11 mouse cellular contexts compared by ENCODE assay signal in the genomic region with DNA sequence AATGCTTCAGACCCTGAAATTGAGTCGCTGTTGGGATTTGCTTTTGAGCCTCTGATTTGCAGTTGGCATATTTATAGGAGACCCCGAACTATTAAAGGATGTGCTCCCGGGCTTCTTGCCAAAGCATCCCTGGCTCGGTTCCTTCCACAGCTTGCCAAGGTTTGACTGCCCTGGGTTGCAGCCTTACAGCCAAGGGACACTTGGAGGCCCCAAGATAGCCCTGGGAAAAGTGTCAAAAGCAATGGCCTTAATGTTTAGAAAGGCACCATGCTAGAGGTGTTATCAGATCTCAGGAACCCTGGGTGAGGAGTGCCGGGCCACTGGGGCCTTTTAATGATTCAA. TPM values are rescaled to one million over a fixed set of nuclear protein-coding genes. Genes with fewer than 3 reads are reported as not detected.
DNase-seq lines count a peak whose midpoint lies in the region; ATAC-seq lines count a peak whose summit lies in the region.
"Had no signal": no experiment of that assay in that cellular context is flagged by ENCODE, and none has a peak within 500 bp of the region (broad histone marks: within the 10 kb centered on the region; RNA-seq: fewer than 3 reads in every experiment).

No protein-coding gene starts in this region.

- no peak overlapping the region for H3K4me3 ChIP-seq in hindbrain, embryonic 15.5 days
- no peak overlapping the region for H3K4me3 ChIP-seq in hindbrain, embryonic 11.5 days (ENCODE audit: low read depth, low read length)
- H3K4me3 ChIP-seq in kidney, embryonic 15.5 days (replicated peaks) = no peak overlapping the region
- no peak overlapping the region for H3K4me3 ChIP-seq in embryonic facial prominence, embryonic 10.5 days
- H3K4me3 ChIP-seq: neural tube, embryonic 12.5 days had no signal

- ATAC-seq in hindbrain, embryonic 15.5 days (ENCODE audit: low FRiP score, low read depth) = peak; percentile 70
- ATAC-seq in hindbrain, embryonic 11.5 days (ENCODE audit: low FRiP score) = no peak
- 0 out of 2 replicates have a peak, but pooled peaks have one; percentile 43 for ATAC-seq in kidney, embryonic 15.5 days (replicated peaks; ENCODE audit: low FRiP score)

- H3K4me1 ChIP-seq in hindbrain, embryonic 15.5 days (replicated peaks) = peaks cover 9% of the 10 kb centered on the region; the same call in 1 of the 2 replicates
- no peaks in the 10 kb centered on the region for H3K4me1 ChIP-seq in hindbrain, embryonic 11.5 days (replicated peaks; ENCODE audit: control insufficient read depth, insufficient read depth, low read length)
- peaks cover 10% of the 10 kb centered on the region for H3K4me1 ChIP-seq in kidney, embryonic 15.5 days
- no peaks in the 10 kb centered on the region for H3K4me1 ChIP-seq in embryonic facial prominence, embryonic 10.5 days
- H3K4me1 ChIP-seq: neural tube, embryonic 12.5 days had no signal

- no peaks in the 10 kb centered on the region for H3K9me3 ChIP-seq in hindbrain, embryonic 15.5 days
- H3K9me3 ChIP-seq in hindbrain, embryonic 11.5 days (ENCODE audit: control insufficient read depth, low read length) = no peaks in the 10 kb centered on the region
- H3K9me3 ChIP-seq in kidney, embryonic 15.5 days (replicated peaks) = no peaks in the 10 kb centered on the region
- no peaks in the 10 kb centered on the region for H3K9me3 ChIP-seq in embryonic facial prominence, embryonic 10.5 days
- H3K9me3 ChIP-seq: neural tube, embryonic 12.5 days had no signal

- H3K27ac ChIP-seq in hindbrain, embryonic 15.5 days (replicated peaks) = no peak overlapping the region
- no peak overlapping the region for H3K27ac ChIP-seq in hindbrain, embryonic 11.5 days (ENCODE audit: low read depth, low read length)
- H3K27ac ChIP-seq in kidney, embryonic 15.5 days = no peak overlapping the region
- no peak overlapping the region for H3K27ac ChIP-seq in embryonic facial prominence, embryonic 10.5 days (replicated peaks)
- H3K27ac ChIP-seq: neural tube, embryonic 12.5 days had no signal

- no peaks in the 10 kb centered on the region for H3K36me3 ChIP-seq in hindbrain, embryonic 15.5 days
- no peaks in the 10 kb centered on the region for H3K36me3 ChIP-seq in hindbrain, embryonic 11.5 days (ENCODE audit: control insufficient read depth, insufficient read depth, low read length)
- H3K36me3 ChIP-seq in kidney, embryonic 15.5 days = no peaks in the 10 kb centered on the region
- no peaks in the 10 kb centered on the region for H3K36me3 ChIP-seq in embryonic facial prominence, embryonic 10.5 days (replicated peaks)
- H3K36me3 ChIP-seq: neural tube, embryonic 12.5 days had no signal

- DNase-seq in hindbrain, embryonic 11.5 days (ENCODE audit: low spot score) = no peak
- peak; percentile 76 for DNase-seq in adrenal gland, adult 2 months
- DNase-seq in cerebellum, postnatal 25 days = peak; percentile 84 to 86
- DNase-seq in urinary bladder, postnatal 14 days (ENCODE audit: low spot score) = peak; percentile 35
- no peak for DNase-seq in embryonic facial prominence, embryonic 10.5 days (ENCODE audit: low spot score)
- no peak for DNase-seq in thymus, postnatal 25 days

- H3K4me2 ChIP-seq in hindbrain, embryonic 15.5 days = no peak overlapping the region
- H3K4me2 ChIP-seq in hindbrain, embryonic 11.5 days (replicated peaks; ENCODE audit: low read depth, low read length) = no peak overlapping the region
- no peak overlapping the region for H3K4me2 ChIP-seq in kidney, embryonic 15.5 days
- H3K4me2 ChIP-seq: neural tube, embryonic 12.5 days had no signal

- WGBS in hindbrain, embryonic 15.5 days = 54% methylated on average over 5 of the region's 5 CpGs
- whole genome bisulfite sequencing in hindbrain, embryonic 11.5 days = 90% methylated on average over 5 of the region's 5 CpGs
- 29% methylated on average over 5 of the region's 5 CpGs for WGBS in kidney, embryonic 15.5 days
- 88% methylated on average over 5 of the region's 5 CpGs for WGBS in embryonic facial prominence, embryonic 10.5 days

- H3K9ac ChIP-seq in hindbrain, embryonic 15.5 days = no peak overlapping the region
- no peak overlapping the region for H3K9ac ChIP-seq in hindbrain, embryonic 11.5 days (ENCODE audit: low read depth, low read length)
- no peak overlapping the region for H3K9ac ChIP-seq in kidney, embryonic 15.5 days
- H3K9ac ChIP-seq: neural tube, embryonic 12.5 days had no signal

- no peaks in the 10 kb centered on the region for H3K27me3 ChIP-seq in hindbrain, embryonic 15.5 days
- no peaks in the 10 kb centered on the region for H3K27me3 ChIP-seq in hindbrain, embryonic 11.5 days (ENCODE audit: control insufficient read depth, insufficient read depth, low read length)
- no peaks in the 10 kb centered on the region for H3K27me3 ChIP-seq in kidney, embryonic 15.5 days
- H3K27me3 ChIP-seq in embryonic facial prominence, embryonic 10.5 days (replicated peaks; ENCODE audit: low read depth, poor library complexity, severe bottlenecking) = no peaks in the 10 kb centered on the region
- H3K27me3 ChIP-seq: neural tube, embryonic 12.5 days had no signal

RNA-seq across cellular contexts. Expression of a gene that starts 32.0 kb away (rescaled TPM):
- polyA plus RNA-seq in hindbrain, embryonic 15.5 days (2015; fragmentation: Nextera tagmentation; extraction: Ambion mirVana) = not detected in 2 replicates
- not detected in 2 replicates for polyA plus RNA-seq in hindbrain, embryonic 11.5 days (2014; fragmentation: Nextera tagmentation; extraction: Ambion mirVana)
- total RNA-seq in adrenal gland, adult 2 months (2021) = not detected
- not detected in 2 replicates for polyA plus RNA-seq in adrenal gland, adult 2 months (2012; rRNA removed)
- not detected in 2 replicates for polyA plus RNA-seq in kidney, embryonic 15.5 days (2015; fragmentation: Nextera tagmentation; extraction: Ambion mirVana)
- polyA plus RNA-seq in embryonic facial prominence, embryonic 10.5 days (2016; fragmentation: Nextera tagmentation; extraction: Ambion mirVana) = not detected in 2 replicates
- total RNA-seq: common myeloid progenitor, adult 5-6 weeks; layer of hippocampus, adult 18-20 months had no signal
- polyA plus RNA-seq: neural tube, embryonic 12.5 days had no signal

Comparison
In these comparisons a context has a peak if more than half of its experiments do, and no peak if none do; other contexts are left out.
1. DNase-seq: peak in adrenal gland, adult 2 months (single experiment), cerebellum, postnatal 25 days (2 of 2) and urinary bladder, postnatal 14 days (single experiment); none in hindbrain, embryonic 11.5 days (single experiment), embryonic facial prominence, embryonic 10.5 days (single experiment) and thymus, postnatal 25 days (single experiment).